Mouse (Mus musculus) liver, postnatal 0 days (tissue): Measurements from ENCODE around the gene Tmem171. TPM values are rescaled to one million over a fixed set of nuclear protein-coding genes. Genes with fewer than 3 reads are reported as not detected.

Source experiments
- ATAC-seq: fragments of 200-750 bp; cut with Nextera tagmentation; 2 replicates; pipeline ENCODE4 v1.8.0; 2017; ENCODE audit warnings: mild to moderate bottlenecking, moderate library complexity
- DNase-seq: peaks from one replicate; pipeline ENCODE4 v3.0.0-alpha.2; 2016
- H3K27ac ChIP-seq: fragments of 300-500 bp; sonication (generic); 2 replicates; pipeline ENCODE4 v1.5.1; 2014; ENCODE audit warnings: antibody characterized with exemption, moderate library complexity, mild to moderate bottlenecking, low read depth
- H3K27me3 ChIP-seq: fragments of 300-500 bp; sonication (generic); 2 replicates; pipeline ENCODE4 v1.6.1; 2014; ENCODE audit warnings: low read length, control low read depth, mixed read lengths; ENCODE audit not compliant: insufficient read depth
- H3K36me3 ChIP-seq: fragments of 300-500 bp; sonication (generic); replicated peaks from 2 replicates; pipeline ENCODE4 v1.6.1; 2014; ENCODE audit warnings: mild to moderate bottlenecking, control low read depth, low read length, moderate library complexity, mixed read lengths; ENCODE audit not compliant: insufficient read depth
- H3K4me1 ChIP-seq: fragments of 300-500 bp; sonication (generic); 2 replicates; pipeline ENCODE4 v1.6.1; 2014; ENCODE audit warnings: antibody characterized with exemption, mild to moderate bottlenecking, control low read depth; ENCODE audit not compliant: insufficient read depth
- H3K4me2 ChIP-seq: fragments of 300-500 bp; sonication (generic); 2 replicates; pipeline ENCODE4 v1.6.1; 2014; ENCODE audit warnings: low read depth, mild to moderate bottlenecking, low read length, moderate library complexity, mixed read lengths
- H3K4me3 ChIP-seq: fragments of 300-500 bp; sonication (generic); 2 replicates; pipeline ENCODE4 v1.5.1; 2014; ENCODE audit warnings: low read depth, low read length
- H3K9ac ChIP-seq: fragments of 300-500 bp; sonication (generic); replicated peaks from 2 replicates; pipeline ENCODE4 v1.6.1; 2014; ENCODE audit warnings: mild to moderate bottlenecking, moderate library complexity
- H3K9me3 ChIP-seq: fragments of 300-500 bp; sonication (generic); 2 replicates; pipeline ENCODE4 v1.6.1; 2016; ENCODE audit warnings: mild to moderate bottlenecking, control low read depth, low read length, mixed read lengths
- CTCF ChIP-seq: sonication (generic); IDR thresholded peaks from 2 replicates; pipeline ENCODE4 v1.5.1; 2016; ENCODE audit warnings: antibody characterized with exemption, low read depth
- EP300 ChIP-seq: IDR thresholded peaks from 2 replicates; pipeline ENCODE4 v1.6.1; 2016; ENCODE audit warnings: antibody characterized with exemption, low read depth, mild to moderate bottlenecking
- WGBS: fragments of 180-500 bp; shearing (Covaris S2); extraction: QIAGEN DNeasy Blood & Tissue Kit; methylation state at CpG from one replicate; pipeline ENCODE4 v1.1.7; 2014; ENCODE audit not compliant: insufficient replicate concordance; 5-methylcytosine and 5-hydroxymethylcytosine counted together
- polyA plus RNA-seq: library from polyadenylated mRNA; unstranded; fragments of >200 nt; fragmentation: Nextera tagmentation; extraction: Ambion mirVana; gene quantifications from 2 replicates; pipeline ENCODE4 v1.2.1, GENCODE M21; 2015

Tmem171 gene
- polyA plus RNA-seq, 1 experiment from 2014 or later = 0.35 TPM

DNA sequence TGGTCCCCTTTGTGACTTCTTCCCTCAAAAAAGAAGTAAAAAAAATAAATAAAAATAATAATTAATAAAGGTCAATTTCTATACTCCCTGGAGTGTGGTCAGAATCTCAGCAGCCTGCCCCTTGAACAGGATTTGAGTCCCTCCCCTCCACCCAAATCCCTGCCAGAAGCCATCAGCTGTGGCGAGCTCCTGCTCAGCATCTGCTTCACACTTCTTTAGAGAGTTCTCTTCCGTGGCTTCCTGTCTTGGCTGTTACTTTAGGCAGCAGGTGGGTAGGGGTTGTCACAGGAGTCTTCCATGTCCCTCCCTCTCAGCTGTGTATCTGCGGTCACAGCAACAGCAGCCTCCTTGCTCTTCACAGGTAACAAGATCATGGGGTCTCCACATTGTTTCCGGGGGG lies 10.9 kb upstream of the Tmem171 start:
- no peak for TF ChIP-seq CTCF
- TF ChIP-seq EP300 = no peak
- H3K9ac ChIP-seq = no peak overlapping the region
- no peak overlapping the region for H3K4me2 ChIP-seq
- no peaks in the 10 kb centered on the region for H3K9me3 ChIP-seq
- no peaks in the 10 kb centered on the region for H3K36me3 ChIP-seq
- ATAC-seq (no peak), DNase-seq (no peak)
- no peaks in the 10 kb centered on the region for H3K4me1 ChIP-seq
- no peak overlapping the region for H3K4me3 ChIP-seq
- 69% methylated on average over 4 of the region's 4 CpGs for WGBS
- no peak overlapping the region for H3K27ac ChIP-seq
- H3K27me3 ChIP-seq = no peaks in the 10 kb centered on the region

- TF ChIP-seq CTCF (no peak), EP300 (no peak)
- H3K27ac ChIP-seq = no peak overlapping the region
- no peak overlapping the region for H3K4me3 ChIP-seq
- no peaks in the 10 kb centered on the region for H3K4me1 ChIP-seq
- H3K27me3 ChIP-seq = no peaks in the 10 kb centered on the region
- DNase-seq (no peak), ATAC-seq (no peak)
- H3K4me2 ChIP-seq = no peak overlapping the region
- H3K9me3 ChIP-seq = no peaks in the 10 kb centered on the region
- no peaks in the 10 kb centered on the region for H3K36me3 ChIP-seq
- no peak overlapping the region for H3K9ac ChIP-seq
- WGBS = 81% methylated on average over 8 of the region's 8 CpGs
These were observed 9.2 kb upstream of the Tmem171 start for GRCm38 (mm10) chr13:98703786-98704185.

GRCm38 (mm10) chr13:98702361-98702760 lies 7.7 kb upstream of the Tmem171 start:
- no peak overlapping the region for H3K9ac ChIP-seq
- H3K36me3 ChIP-seq = no peaks in the 10 kb centered on the region
- TF ChIP-seq EP300 = no peak
- DNase-seq (no peak), ATAC-seq (no peak)
- no peak overlapping the region for H3K4me2 ChIP-seq
- no peak overlapping the region for H3K27ac ChIP-seq
- H3K27me3 ChIP-seq = no peaks in the 10 kb centered on the region
- H3K4me3 ChIP-seq = no peak overlapping the region
- H3K4me1 ChIP-seq = no peaks in the 10 kb centered on the region
- WGBS = 78% methylated on average over 8 of the region's 8 CpGs
- no peaks in the 10 kb centered on the region for H3K9me3 ChIP-seq

GRCm38 (mm10) chr13:98701309-98701675 lies 6.7 kb upstream of the Tmem171 start:
- Histone ChIP-seq H3K9me3 (no peaks in the 10 kb centered on the region), H3K36me3 (no peaks in the 10 kb centered on the region), H3K4me2 (no peak overlapping the region), H3K4me1 (no peaks in the 10 kb centered on the region), H3K27me3 (0 out of 2 replicates have a peak, but pooled peaks cover 3% of the 10 kb centered on the region), H3K27ac (no peak overlapping the region), H3K9ac (no peak overlapping the region), H3K4me3 (no peak overlapping the region)
- TF ChIP-seq CTCF (no peak), EP300 (no peak)
- no peak for DNase-seq
- 76% methylated on average over 5 of the region's 5 CpGs for WGBS
- ATAC-seq = no peak

- ATAC-seq = no peak
- H3K4me1 ChIP-seq = 0 out of 2 replicates have a peak, but pooled peaks cover under 1% of the 10 kb centered on the region
- no peak overlapping the region for H3K9ac ChIP-seq
- H3K27ac ChIP-seq = no peak overlapping the region
- no peak overlapping the region for H3K4me2 ChIP-seq
- TF ChIP-seq EP300 (no peak), CTCF (no peak)
- 71% methylated on average over 10 of the region's 10 CpGs for WGBS
- no peaks in the 10 kb centered on the region for H3K9me3 ChIP-seq
- H3K27me3 ChIP-seq = 0 out of 2 replicates have a peak, but pooled peaks cover 3% of the 10 kb centered on the region
- H3K36me3 ChIP-seq = no peaks in the 10 kb centered on the region
- DNase-seq = no peak
- H3K4me3 ChIP-seq = no peak overlapping the region
These were observed 6.2 kb upstream of the Tmem171 start for GRCm38 (mm10) chr13:98700661-98701308.

DNA sequence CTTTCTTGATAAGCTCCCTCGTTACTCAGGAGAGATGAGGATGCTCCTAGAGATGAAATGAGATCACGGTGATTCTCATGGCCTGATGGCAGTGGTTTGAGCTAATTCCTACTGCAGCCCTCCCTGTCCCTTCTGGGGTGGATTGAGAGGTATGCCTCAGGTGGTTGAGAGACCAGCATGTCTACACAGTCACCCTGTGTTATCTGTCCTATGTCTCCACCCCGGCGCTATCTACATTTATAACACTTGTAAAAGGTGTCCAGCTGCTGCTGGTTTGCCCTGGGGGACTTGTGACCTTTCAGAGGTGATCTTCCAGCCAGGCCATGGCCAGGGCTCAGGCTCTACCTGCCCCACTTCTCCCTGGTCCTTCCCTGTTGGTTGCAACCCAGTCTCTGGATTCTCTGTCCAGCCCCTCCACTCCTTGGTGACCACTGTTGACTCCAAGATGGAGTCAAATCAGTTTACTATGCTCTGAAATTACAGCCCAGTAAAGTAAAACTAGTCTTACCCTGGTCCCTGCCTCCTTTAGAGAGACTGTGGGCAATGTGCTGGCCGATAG lies 5.4 kb upstream of the Tmem171 start:
- Histone ChIP-seq H3K9me3 (no peaks in the 10 kb centered on the region), H3K4me3 (no peak overlapping the region), H3K27ac (no peak overlapping the region), H3K36me3 (no peaks in the 10 kb centered on the region), H3K4me1 (peaks cover 4% of the 10 kb centered on the region; the same call in 1 of the 2 replicates), H3K4me2 (no peak overlapping the region), H3K9ac (no peak overlapping the region), H3K27me3 (0 out of 2 replicates have a peak, but pooled peaks cover 5% of the 10 kb centered on the region)
- ATAC-seq (no peak), DNase-seq (no peak)
- TF ChIP-seq EP300 (no peak), CTCF (no peak)
- 63% methylated on average over 5 of the region's 5 CpGs for WGBS
